Mouse (Mus musculus): ENCODE data around the gene Mrpl17. TPM values are rescaled to one million over a fixed set of nuclear protein-coding genes. Genes with fewer than 3 reads are reported as not detected.
"Not testable (repeated sequence)": the region's sequence is repeated elsewhere in the genome, so short reads cannot be mapped to it uniquely, and the experiment has no call there.

Mrpl17 gene
- total RNA-seq (2021) = 10 to 100 TPM; 96.0 to 96.7 TPM
- long read RNA-seq, experiment 1, full-length matches to known transcripts = 60 of 61 reads
- long read RNA-seq, experiment 1, partial matches to known transcripts = 0 of 61 reads
- long read RNA-seq, experiment 1, other reads (novel, unspliced or antisense) = 1 of 61 reads
- long read RNA-seq, experiment 2, full-length matches to known transcripts = 53 of 55 reads
- long read RNA-seq, experiment 2, partial matches to known transcripts = 0 of 55 reads
- long read RNA-seq, experiment 2, other reads (novel, unspliced or antisense) = 2 of 55 reads

DNA sequence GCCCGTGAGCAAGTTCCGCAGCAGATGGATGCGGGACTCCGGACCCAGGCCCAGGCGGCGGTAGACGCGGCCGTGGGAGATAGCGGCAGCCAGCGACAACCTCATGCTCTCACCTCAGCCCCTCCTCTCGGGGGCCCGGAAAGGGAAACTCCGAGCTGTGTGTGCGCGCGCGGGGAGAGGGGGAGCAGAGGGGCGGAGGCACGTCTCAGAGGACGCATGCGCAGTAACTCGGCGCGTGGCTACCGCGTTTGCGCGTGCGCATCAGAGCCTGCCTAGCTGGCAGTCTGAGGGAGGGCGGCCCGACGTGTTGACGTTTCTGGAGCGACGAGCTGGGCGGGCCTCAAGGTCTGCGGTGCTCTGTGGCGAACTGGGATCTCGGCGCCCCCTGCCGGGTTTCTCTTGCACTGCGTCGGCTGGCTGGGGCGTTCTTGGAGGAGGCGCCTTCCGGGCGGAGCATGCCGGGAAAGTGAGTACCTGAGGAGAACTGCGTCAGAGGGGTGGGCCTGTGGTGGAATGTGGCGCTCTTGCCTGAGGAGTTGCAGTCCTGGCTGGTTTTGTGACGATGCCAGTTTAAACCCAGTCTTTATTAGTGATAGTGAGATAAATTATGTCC is at the start of gene Mrpl17:
Gene Mrpl17 (minus strand): TSS at position 223 of the 613 bp plus-strand sequence.
- DNase-seq = peak; percentile 100
- intact Hi-C loops (cut with DNase I) = loop anchor here (2.0 to 5.0 kb wide), 3 partner anchors 72 to 259 kb away; partner anchors contain the start of genes Smpd1 and Trim3

DNA sequence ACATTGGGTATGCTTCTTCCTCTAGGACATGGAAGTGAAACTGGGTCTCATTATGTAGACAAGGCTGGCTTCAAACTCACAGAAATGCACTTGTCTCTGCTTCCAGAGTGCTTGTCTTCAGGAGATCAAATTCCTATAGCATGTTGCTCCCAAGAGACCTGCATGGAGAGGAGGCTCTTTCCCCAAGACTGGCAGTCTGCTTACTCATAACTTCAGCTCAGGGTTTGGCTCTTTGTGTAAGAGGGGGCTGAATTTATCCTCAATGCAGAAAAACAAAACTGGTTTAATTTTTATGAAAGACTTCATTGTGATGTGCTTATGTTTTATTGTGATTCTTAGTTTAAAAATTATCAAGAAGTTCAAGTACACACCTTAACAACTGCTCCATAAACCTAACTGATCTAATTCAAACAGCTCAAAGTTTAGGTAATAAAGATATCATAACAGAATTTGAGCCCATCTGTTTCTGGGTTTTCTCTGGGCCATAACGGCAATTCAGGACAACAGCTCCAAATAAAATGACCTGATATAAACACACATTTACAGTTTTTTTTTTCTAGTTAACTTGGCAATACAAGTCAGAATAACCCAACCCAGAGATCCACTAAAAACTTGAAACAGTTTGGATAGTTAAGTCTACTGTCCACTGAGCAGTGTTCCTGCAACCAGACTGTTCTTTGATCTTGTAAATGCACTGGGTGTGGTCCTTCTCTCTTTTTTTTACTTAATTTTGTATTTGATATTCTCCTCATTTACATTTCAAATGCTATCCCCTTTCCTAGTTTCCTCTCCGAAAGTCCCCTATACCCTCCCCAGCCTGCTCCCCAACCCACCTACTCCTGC is 45.0 kb upstream of the Mrpl17 start:
- intact Hi-C loops (cut with DNase I); DNase-seq: not testable (repeated sequence)

- intact Hi-C loops (cut with DNase I) = no loop called here
- DNase-seq = no peak
These were observed 13.4 kb upstream of the Mrpl17 start for GRCm38 (mm10) chr7:105824281-105824680.

- intact Hi-C loops (cut with DNase I) = no loop called here
- DNase-seq = no peak
These were observed 7.6 kb upstream of the Mrpl17 start for GRCm38 (mm10) chr7:105818483-105818882.

- DNase-seq = no peak
- intact Hi-C loops (cut with DNase I) = loop anchor here (1.0 kb wide), 1 partner anchor 90 kb away; no protein-coding TSS in a partner anchor
These were observed 5.8 kb upstream of the Mrpl17 start for GRCm38 (mm10) chr7:105816736-105817135.

GRCm38 (mm10) chr7:105813326-105813725 is 2.4 kb upstream of the Mrpl17 start:
- DNase-seq = no peak
- intact Hi-C loops (cut with DNase I) = loop anchor here (5.0 kb wide), 2 partner anchors 181 to 261 kb away; partner anchors contain the start of genes Smpd1 and Trim3

DNA sequence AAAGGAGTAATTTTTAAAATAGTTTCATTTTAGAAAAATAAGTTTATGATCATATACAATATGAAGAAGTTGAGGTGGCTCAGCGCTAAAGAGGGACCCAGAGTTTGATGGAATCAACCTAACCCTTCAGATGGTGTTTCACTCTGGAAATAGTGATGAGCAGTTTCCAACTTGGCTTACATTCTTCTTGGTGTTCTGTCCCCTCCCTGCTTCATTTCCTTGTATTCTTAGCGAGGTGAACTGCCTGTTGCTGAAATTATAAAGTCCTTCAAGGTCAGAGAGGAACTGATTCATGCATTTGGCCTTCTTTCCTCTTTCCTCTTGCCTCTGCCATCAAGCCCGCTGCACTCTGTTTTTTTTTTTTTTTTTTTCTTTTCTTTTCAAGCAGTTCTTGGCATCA is 1.7 kb upstream of the Mrpl17 start:
- intact Hi-C loops (cut with DNase I) = loop anchor here (5.0 kb wide), 2 partner anchors 180 to 260 kb away; partner anchors contain the start of genes Smpd1 and Trim3
- no peak for DNase-seq

GRCm38 (mm10) chr7:105811516-105811915 is 617 bp upstream of the Mrpl17 start:
- intact Hi-C loops (cut with DNase I) = loop anchor here (2.0 to 5.0 kb wide), 3 partner anchors 73 to 259 kb away; partner anchors contain the start of genes Smpd1 and Trim3
- DNase-seq = no peak

DNA sequence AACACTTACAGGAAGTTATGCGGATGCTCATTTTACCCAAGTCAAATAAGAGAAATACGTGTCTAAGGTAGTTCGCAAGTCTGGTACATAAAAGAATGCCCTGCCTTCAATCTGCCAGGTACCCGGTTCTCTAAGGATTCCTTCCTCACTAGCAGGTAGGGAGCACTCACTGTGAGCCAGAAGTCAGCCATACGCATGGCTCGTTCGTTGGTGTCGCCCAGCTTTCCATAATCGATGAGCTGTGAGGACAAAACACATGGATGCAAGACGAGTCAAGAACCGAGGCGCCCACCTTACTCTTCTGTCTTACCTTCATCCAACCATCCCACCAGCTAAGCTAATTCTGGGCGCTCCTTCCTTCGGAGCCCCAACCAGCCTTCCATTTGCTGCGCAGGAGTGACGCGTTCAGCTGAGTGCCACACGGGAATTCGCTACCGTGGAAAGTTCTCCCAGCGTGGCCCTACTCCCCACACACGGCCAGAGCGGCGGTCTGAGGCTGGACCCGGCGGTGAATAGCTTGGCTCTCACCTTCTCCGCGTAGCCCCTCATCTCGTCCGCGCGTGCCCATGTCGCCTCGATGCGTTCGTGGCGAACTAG is 521 bp downstream of the Mrpl17 start:
- intact Hi-C loops (cut with DNase I) = loop anchor here (2.0 to 5.0 kb wide), 3 partner anchors 72 to 258 kb away; partner anchors contain the start of genes Smpd1 and Trim3
- DNase-seq = no peak

- intact Hi-C loops (cut with DNase I) = loop anchor here (2.0 to 5.0 kb wide), 4 partner anchors 38 to 258 kb away; partner anchors contain the start of genes Smpd1 and Trim3
- no peak for DNase-seq
These were observed 1.1 kb downstream of the Mrpl17 start for GRCm38 (mm10) chr7:105809836-105810235.

DNA sequence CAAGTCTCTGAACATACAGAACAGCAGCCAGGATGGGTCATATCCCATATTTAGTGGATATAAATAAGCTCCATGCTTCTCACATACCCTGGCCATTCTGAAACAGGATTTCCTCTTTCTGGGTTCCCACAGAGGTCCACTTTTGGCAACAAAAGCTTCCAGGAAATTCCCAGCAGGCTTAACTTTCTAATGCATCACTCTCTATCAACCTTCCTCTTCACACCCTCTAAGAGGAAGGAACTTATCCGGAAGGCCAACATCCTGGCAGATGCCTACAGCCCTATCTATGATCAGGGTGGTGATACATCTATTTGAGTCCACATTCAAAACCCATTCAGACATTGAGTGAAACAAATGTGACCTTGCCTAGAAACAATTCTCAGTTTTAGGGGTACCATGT is 2.5 kb downstream of the Mrpl17 start:
- intact Hi-C loops (cut with DNase I) = loop anchor here (5.0 kb wide), 1 partner anchor 36 kb away; no protein-coding TSS in a partner anchor
- no peak for DNase-seq

DNA sequence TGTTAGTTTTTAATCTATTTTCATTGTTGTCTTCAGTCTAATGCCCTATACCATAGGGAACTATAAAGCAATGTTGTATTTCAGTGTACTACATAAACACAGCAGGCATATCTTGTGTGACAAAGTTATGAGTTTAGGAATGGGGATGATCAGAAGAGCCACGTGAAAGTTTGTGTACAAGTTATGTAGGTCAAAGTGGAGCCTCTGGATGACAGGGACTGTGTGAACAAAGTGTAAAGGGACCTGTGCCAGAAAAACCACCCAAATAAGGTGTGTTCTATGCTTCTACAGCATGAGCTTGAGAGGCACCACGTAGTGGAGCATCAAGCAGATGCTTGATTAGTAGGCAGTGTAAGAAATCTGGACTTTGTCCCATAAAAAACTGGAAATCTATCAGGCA is 4.2 kb downstream of the Mrpl17 start:
- intact Hi-C loops (cut with DNase I) = loop anchor here (5.0 kb wide), 1 partner anchor 34 kb away; no protein-coding TSS in a partner anchor
- no peak for DNase-seq

DNA sequence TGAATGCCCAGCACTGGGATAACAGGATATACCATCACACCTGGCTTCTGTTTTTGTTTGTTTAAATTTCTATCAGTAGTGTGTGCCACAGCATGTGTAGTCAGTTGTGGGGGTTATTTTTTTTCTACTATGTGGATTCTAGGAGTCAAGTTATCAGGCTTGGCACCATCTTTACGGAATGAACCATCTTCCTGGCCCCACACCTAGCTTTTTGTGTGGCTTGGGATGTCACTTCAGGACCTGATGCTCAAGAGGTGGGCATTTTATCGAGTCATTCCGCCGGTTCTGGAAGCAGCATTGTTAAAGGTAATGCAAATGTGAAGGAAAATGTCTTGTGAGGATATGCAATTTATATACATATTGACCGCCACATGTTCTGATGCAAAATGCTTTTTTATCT is 4.8 kb downstream of the Mrpl17 start:
- DNase-seq = no peak
- intact Hi-C loops (cut with DNase I) = loop anchor here (5.0 kb wide), 1 partner anchor 34 kb away; no protein-coding TSS in a partner anchor

GRCm38 (mm10) chr7:105803428-105803827 is 7.5 kb downstream of the Mrpl17 start:
- intact Hi-C loops (cut with DNase I) = no loop called here
- no peak for DNase-seq

DNA sequence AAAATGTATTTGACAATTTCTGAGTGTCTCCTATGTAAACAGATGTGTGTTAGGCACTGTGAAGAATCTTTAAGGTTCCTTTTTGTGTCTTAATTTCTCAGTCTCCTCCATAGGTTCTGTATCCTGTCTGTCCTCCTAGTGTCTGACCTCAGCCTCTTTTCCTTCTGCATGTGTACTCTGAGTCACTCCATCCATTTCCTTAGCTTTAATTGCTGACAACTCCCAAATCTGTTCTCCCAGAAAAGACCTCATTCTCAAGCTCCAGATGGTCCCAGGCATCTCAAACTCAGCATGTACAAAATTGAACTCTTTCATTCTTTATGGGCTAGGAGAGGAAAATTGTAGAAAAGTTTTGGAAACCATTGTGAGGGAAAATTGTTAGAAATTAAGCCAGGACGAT is 8.1 kb downstream of the Mrpl17 start:
- no peak for DNase-seq
- intact Hi-C loops (cut with DNase I) = no loop called here

GRCm38 (mm10) chr7:105802312-105802711 is 8.6 kb downstream of the Mrpl17 start:
- DNase-seq = no peak
- intact Hi-C loops (cut with DNase I) = no loop called here

- no peak for DNase-seq
- intact Hi-C loops (cut with DNase I) = loop anchor here (5.0 kb wide), 1 partner anchor 45 kb away; the partner anchor contains the start of gene Tpp1
These were observed 13.9 kb downstream of the Mrpl17 start for GRCm38 (mm10) chr7:105796972-105797371.

DNA sequence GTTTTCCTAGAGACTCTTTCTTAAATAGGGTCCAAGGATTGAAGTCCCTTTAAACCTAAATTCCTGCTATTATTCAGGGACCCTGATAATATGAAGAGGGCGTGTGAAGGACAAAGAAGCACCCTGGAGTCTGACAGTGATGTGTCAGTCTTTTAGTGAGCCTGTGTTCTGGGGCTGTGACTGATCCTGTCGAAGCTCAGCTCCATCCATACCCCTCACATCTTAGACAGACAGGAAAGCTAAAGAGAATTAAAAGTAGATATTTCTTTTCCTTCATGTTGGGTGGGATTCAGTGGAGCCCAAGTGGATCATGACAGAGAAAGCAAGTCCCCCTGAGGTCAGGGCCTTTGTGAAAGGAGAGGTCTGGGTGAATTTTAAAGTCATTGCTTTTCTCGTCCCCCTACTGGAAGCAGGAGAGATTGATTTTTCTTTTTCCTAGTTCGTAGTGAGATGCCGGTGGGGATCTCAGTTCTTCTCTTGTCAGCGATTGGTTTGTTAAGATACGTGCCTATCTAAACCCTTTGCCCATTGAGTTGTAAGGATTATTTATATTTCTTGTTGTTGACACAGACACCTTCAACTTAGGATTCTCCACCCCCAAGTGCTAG is 15.0 kb downstream of the Mrpl17 start:
- intact Hi-C loops (cut with DNase I) = loop anchor here (5.0 kb wide), 1 partner anchor 44 kb away; the partner anchor contains the start of gene Tpp1
- peak in 1 of 2 experiments; percentile 25 for DNase-seq

- peak in 1 of 2 experiments; percentile 30 for DNase-seq
- intact Hi-C loops (cut with DNase I) = no loop called here
These were observed 17.2 kb downstream of the Mrpl17 start for GRCm38 (mm10) chr7:105793701-105794100.
